Mouse (Mus musculus): ENCODE measurements around the gene Hmgb2.

The Hmgb2 gene

DNA sequence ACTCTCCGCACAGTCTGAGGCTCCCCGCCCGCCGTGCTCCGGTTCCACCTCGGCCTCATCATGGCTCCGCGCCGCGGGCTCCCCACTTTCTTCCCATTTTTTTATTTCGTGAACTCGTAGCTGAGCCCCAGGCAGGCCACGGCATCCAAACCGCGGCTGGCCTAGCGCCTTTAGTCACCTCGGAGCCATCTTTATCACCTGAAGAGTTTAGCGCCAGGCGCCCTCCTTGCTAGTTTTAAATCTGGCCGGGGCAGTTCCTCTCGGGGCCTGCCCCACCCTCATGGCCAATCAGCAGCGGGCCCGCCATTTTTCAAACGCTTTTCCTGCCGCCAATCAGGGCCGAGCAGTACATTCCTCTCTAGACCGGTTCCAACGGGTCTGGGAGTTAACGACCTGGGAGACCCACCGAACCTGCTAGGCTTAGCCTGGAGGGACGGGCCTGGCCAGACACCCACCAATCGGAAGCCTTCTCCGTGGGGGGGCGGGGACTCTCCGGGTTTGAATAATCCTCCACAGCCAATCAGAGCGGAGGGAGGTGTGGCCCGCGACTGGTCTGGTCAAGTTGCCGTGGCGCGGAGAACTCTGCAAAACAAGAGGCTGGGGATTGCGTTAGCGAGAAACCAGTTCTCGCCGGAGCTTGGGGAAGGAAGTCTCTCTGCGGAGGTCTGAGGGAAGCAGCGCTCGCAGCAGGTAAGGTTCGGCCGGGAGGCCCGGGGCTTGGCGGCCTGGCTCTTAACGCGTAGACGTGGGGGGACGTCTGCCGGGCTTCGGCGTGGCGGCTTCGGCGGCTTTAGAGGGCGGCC, at the start of gene Hmgb2:
Gene Hmgb2, plus strand, starts transcription at position 592 of the 803 bp plus-strand sequence.
- DNase-seq (ENCODE audit: low spot score), result peak; percentile 100

DNA sequence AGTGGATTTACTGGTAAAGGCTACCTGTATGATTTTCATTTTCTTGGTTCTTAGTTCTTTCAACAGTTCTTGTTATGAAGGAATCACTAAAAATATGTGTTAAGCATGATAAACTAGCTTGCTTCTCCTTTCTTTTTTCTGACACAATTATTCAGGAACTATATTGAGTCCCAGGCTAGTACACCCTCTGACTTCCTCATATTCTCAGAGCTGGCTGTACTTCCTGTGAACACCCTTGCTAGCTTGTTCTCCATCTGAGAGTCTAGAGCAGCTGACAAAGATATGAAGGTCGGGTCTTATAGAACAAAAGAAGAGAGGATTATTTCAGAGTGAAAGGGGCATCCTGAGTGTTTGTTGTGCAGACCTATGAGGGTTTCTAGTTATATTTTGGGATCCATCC, 48.9 kb upstream of the Hmgb2 start:
- no peak for DNase-seq (ENCODE audit: low spot score)

DNA sequence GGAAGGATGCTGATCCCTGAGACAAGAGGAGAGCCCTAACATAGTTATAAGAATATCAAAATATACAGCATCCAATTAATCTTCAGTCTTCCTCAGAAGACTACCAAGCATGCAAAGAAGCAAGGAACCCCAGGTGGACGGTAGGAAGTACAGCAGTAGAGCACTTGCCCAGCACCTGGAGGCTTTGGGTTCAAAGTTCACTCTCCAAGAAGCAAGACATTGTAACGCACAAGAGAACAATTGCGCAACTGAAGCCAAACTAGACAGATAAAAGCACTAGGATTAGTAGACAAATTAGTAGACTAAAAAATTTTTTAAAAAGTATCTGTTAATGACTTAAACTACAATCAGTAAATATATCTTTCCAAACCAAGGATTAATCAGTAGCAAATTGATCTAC, 48.0 kb upstream of the Hmgb2 start:
- no peak for DNase-seq (ENCODE audit: low spot score)

DNA sequence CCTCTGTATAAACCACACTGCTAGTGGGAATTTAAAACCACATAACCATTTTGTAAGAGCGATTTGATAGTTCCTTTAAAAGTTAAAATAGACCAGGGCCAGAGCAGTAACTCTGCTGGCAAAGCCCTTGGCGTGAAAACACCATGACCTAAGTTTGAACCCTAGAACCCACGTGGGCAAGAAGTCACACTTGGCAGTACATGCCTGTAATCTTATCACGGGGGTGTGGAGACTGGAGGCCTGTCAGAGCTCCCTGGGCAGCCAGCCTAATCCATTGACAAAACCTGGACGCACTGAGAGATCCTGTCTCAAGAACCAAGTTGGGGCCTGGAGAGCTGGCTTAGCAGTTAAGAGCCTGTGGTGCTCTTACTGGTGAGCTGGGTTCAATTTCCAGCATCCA, 43.1 kb upstream of the Hmgb2 start:
- no peak for DNase-seq (ENCODE audit: low spot score)

DNA sequence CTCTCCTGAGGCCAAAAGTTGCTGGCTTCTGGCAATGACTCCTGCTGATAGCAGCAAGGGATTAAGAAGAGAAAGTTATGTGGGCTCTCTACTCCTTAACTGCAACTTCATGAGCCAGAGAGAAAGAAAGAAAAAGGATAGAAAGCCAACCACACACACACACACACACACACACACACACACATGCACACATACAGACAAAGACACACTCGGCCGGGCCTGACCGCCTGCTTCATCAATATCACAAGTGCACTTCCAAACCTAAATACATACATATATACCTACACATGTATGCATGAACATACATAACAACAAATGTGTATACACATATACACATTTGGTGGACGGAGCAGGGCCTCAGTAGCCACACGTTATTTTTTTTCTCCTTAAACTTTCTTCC, 40.8 kb upstream of the Hmgb2 start:
- no peak for DNase-seq (ENCODE audit: low spot score)

DNA sequence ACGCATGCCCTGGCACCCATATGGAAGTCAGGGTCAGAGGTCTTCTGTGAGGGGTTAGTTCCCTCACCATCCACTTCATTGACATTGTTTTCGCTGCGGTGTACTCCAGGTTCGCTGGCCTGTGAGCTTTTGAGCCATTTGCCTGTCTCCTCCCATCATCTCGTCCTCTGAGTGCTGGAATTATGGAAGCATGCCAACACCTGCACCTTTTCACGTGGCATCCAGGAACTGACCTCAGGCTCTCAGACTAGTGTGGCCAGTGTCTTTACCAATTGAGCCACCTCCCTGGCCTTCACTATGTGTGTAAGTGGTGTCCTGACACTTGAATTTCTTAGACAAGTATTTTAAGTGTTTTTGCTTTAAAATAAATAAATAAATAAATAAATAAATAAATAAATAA, 38.0 kb upstream of the Hmgb2 start:
- DNase-seq (ENCODE audit: low spot score), result no peak

DNA sequence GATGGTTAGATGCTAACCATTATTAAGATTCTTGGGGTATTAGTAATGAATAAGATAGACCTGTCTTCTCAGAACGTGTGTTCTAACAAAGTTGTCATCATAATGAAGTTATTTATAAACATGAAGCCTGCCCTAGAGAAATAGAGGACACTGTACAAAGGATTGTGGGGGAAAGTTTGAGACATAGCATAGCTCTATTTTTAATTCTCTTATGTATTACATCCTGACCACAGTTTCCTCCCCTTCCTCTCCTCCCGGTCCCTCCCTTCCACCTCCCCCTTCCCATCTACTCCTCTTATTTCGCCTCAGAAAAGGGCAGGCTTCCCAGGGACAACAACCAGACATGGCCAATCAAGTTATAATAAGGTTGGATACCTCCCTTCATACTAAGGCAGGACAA, 33.3 kb upstream of the Hmgb2 start:
- DNase-seq (ENCODE audit: low spot score), result no peak

DNA sequence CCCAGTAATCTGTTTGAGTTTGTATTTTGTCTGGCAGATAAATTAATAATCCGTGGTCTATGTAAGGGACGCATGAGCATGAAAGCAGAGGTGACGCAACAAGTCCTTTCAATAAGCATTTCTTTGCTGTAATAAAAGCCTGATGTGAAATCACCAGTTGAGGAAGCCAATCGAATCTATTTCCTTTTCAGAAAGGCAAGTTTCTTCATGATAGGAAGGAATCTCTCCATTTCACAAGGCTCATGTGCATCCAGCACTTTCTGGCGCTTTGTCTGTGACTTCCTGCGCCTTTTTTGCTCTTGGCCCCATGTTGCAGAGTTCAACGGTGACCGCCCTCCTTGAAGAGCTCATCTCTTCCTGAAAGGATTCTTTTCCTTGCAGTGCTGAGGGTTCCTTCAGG, 32.0 kb upstream of the Hmgb2 start:
- no peak for DNase-seq (ENCODE audit: low spot score)

DNA sequence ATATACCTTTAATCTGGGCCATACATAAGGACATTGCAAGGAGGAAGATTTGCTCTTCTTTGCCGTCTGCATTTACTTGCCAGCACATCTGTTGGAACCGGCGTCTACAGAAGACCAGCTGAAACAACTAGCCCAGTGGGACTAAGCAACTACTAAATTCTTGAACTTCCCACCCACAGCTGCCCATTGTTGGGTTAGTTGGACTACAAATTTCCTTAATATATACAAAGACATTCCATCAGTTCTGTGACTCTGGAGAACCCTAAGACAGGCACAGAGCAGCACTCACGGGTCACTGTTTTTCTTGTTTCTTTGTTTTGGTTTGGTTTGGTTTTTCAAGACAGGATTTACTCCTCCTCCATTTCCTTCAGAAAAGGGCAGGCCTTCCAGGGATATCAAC, 31.1 kb upstream of the Hmgb2 start:
- DNase-seq (ENCODE audit: low spot score), result no peak

DNA sequence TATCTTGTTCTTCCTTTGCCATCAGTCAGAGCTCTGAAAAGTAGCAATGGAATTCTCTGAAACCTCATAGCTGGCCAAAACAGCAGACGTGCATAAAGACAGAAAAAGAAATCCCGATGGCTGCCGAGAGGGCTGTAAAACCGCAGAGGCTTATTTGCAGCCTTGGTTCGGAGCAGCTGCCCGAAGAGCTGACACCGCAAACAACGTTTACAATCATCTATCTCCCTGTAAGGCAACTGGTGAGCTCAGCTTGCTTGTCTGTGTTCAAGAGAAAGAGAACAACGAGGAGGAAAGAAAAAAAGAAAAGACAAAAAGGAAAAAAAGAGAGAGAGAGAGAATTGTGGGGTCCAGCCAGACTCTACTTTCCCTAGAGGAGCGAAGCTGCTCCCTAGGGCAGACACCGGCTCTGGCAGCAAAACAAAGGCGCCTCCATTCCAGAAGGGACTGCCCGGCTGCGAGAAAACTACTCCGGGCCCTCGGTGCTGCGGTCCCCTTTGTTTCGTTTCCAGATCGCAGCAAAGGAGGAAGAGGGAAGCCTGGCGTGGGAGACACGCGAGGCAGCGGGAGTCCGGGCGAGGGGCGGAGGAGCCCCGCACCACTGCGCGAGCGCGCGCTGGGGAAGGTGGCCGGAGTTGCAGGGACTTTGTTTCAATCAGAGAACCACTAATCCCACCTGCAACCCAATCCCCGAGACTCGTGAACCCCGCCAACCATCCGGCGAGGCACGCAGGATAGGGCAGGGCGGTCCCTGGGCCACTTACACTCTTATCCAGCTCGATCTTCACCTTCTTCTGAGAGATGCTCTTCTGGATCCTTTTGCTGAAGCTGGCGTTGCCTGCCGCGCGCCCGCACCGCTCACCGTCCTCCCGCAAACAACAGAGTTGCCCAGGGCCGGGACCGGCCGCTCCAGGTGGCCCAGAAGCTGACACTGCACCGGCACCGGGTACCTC, 24.9 kb upstream of the Hmgb2 start:
- DNase-seq (ENCODE audit: low spot score), result peak; percentile 38

DNA sequence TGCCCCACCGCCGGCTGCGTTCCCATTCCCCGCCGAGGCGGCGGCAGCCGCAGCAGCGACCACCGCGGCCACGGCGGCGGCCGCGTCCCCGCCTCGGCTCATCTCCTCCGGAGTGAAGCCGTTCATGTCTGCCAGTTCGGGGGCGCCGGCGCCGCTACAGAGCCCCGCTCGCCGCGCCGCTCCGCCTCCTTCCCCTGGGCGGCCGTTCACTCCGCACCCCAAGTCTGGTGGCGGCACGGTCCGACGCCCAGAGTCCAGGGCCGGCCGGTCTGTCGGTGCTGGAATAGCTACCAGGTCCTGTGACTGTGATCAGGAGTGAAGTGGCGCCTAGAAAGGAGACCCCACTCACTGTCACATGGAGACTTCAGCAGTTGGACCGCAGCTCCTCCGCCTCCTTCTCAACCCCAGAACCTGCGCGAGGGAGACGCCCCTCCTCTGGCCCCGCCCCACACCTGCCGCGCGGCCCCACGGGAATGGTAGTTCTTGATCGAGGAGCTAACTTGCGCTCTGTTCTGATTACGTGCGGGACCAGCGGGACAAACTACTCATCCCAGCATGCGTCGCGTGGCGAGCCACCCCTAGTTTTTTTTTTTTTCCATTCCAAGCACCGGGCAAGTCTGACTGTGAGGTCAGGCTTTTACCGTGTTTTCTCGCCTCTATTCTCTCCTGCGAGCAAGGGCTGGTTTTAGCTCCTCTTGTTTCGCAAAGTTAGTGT, 24.1 kb upstream of the Hmgb2 start, which contains the start of gene Sap30:
Gene Sap30, minus strand, starts transcription at position 420 of the 715 bp plus-strand sequence.
- peak; percentile 94 for DNase-seq (ENCODE audit: low spot score)

DNA sequence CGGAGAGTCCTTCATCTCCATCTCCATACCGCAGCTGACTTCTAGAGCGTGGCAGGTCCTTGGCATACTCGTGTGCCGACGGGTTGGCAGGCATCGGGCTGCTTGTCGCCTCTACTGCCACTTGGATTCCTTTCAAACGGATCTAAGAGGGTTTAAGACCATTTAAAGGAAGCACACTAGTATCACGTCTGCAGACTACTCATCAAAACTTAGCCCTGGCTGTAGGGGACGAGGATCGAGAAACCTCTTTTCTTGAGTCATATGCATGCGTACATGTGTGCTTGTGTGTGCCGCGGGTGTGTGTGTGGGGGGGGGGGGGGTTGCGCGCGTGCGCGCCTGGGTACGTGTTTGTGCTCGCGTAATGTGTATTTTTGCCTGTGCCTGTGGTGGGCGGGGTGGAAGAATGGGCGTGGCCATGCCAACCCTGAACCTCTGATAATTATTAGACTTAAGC, 23.4 kb upstream of the Hmgb2 start:
- peak; percentile 71 for DNase-seq (ENCODE audit: low spot score)

DNA sequence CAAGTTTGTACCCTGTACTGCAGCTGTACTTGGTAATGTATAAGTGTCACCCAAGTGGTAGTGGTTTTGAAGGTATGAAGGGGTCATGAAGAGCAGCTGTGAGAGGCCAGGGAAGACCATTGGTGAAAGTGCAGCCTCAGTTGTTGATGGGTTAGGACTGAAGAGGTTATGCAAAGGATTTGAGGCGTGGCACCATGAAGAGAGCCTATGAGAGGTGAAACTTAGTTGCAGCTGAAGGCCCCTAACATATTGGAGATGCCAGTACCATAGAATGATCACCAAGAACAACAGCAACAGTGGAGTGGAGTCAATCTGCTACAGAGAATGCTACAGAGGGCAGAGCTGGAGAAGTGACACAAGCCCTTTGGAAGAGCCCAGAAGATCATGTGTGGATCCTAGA, 22.3 kb upstream of the Hmgb2 start:
- no peak for DNase-seq (ENCODE audit: low spot score)

DNA sequence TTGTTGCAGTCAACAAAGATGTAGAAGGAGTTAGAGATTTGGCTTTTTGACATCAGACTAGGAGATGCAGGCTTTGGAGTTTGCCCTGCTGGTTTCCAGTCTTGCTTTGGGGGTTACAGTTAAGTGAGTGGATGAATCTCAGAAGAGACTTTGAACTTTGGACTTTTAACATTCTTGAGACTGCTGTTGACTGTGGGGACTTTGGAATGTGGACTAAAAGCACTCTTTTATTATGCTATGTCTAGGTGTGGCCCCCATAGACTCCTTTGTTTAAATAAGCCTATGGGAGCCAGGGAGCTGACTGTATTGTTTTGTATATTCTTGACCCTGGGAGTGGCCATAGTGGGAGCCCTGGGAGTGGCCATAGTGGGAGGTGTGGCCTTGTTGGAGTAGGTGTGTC, 21.8 kb upstream of the Hmgb2 start:
- no peak for DNase-seq (ENCODE audit: low spot score)

DNA sequence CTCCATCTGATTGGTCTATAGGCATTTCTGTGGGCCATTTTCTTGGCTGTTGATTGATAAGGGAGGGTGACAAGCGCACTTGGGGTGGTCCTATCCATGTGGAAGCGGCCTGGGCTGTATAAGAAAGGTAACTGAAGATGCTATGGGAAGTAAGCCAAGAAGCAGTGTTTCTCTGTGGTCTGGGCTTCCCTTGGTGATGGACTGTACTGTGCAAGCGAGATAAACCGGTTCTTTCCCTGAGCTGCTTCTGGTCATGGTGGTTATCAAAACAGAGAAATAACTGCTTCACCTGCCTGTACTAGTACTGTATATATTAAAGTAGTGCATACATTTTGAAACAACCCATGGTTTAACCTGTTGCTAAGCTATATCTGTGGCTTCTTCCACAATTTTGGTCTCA, 19.8 kb upstream of the Hmgb2 start:
- no peak for DNase-seq (ENCODE audit: low spot score)

DNA sequence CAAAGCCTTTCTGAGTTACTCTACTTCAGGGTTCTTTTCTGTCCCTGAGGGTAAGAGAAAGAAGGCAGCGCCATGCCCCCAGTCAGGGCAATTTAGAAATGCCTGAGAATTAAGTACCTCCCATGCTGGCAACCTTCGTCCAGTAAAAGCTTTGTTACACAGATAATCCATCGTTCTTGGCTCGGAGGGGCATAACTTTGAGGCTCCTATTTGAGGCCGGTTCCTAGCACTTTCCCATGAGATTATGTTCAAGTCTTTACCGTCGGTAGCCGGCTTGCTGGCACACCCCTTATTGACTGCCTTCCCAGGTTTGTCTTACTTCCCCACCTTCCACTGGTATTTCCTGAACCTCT, 13.2 kb upstream of the Hmgb2 start:
- DNase-seq (ENCODE audit: low spot score), result no peak

DNA sequence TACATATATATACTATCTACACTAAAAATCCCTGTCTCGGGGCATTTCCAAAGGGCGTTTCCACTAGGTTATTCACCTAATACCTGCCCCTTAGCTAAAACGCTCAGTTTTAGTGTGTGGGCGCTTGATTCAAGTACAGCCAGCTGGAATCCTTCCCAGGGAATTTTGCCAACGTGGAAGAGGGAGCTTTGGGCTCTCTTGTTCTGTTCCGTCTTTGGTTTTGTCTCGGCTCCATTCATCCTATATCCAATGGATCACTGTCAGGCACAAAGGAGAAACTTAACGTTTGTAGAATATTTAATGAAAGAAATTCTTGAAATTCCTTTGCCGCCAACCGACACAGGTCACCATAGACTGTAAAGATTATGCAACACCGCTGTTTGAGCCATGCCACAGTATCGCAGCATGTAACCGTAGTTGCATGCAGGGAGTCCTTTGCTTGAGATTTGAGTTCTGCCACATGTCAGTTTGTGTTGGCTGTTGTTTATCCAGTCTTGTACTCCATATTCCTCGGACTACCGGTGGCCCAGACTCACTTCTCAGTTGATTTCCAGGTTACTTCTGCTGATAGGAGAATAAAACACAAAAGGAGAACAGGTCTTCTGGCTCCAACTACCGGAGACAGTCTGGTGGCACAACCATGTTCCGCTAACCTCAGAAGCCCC, 12.7 kb upstream of the Hmgb2 start:
- DNase-seq (ENCODE audit: low spot score), result no peak

DNA sequence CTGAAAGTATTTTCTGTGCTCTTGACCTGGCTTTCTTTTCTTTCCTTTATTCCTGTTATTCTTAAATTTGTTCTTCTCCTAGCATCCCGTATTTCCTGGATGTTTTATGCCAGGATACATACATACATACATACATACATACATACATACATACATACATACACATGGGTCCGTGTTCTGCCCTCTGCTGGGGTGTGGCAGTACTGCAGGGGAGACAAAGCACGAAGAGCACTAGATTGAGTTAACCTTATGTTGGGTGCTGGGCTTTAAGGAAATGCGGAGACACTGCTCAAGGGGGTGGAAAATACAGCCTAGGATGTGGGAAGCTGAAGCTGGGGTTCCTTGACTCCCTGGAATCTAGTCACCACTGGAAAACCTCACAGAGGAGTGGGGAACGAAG, 8.1 kb upstream of the Hmgb2 start:
- DNase-seq (ENCODE audit: low spot score), result peak; percentile 74

DNA sequence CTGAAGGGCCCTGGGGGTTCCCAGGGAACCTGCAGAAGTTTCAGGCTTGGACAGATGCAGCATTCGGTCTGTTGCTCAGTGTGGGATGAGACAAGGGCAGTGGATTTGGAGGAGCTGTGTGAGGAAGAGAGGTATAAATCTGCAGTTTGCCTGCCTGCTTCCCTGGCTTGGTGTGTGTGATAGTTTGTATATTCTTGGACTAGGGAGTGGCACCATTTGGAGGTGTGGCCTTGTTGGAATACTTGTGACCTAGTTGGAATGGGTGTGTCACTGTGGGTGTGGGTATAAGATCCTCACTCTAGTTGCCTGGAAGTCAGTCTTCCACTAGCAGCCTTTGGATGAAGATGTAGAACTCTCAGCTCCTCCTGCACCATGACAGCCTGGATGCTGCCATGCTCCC, 6.2 kb upstream of the Hmgb2 start:
- peak; percentile 24 for DNase-seq (ENCODE audit: low spot score)

DNA sequence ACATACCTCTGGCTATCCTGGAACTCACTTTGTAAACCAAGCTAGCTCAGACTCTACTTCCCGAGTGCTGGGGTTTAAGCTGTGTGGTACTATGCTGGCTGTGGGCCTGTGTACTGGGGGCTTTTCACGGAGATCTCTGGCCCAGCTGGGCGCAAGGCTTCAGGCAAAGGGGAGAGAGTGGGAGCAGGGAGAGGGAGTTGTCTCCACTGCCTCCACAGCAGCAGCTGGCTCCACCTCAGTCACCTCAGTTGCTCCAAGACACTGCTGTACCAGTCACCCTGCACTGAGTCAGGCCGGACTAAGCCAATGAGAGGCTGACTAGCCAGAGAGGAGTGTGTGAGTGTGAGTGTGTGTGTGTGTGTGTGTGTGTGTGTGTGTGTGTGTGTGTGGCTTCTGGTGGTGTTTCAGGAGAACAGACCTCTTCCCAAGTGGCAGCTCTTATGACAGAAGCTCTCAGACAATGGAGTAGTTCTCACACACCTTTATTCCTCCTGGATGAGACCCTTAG, 4.1 kb upstream of the Hmgb2 start:
- no peak for DNase-seq (ENCODE audit: low spot score)

DNA sequence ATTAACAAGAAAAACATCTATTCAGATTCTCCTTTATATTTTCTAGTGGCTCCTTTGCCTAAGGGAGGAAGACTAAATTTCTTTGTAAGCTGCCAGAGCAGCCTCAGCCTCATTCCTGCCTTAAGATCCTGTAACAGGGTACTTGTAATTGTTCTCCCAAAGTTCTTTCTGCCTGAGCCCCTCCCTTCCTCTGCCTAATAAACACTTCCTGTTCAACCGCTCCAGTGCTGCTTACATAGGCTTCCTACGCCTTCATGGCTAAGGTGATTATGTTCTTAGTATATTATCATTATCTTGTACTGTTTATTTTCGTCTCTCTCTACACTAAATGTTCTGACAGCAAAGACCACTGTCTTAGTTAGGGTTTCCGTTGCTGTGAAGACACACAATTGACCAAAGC, 3.0 kb upstream of the Hmgb2 start:
- no peak for DNase-seq (ENCODE audit: low spot score)
